Mouse (Mus musculus) stomach, postnatal 0 days (tissue): ENCODE measurements around the gene Mndal. TPM values are rescaled to one million over a fixed set of nuclear protein-coding genes. Genes with fewer than 3 reads are reported as not detected.
"Not testable (repeated sequence)": the region's sequence is repeated elsewhere in the genome, so short reads cannot be mapped to it uniquely, and the experiment has no call there.

Experiments
- ATAC-seq: fragments of 200-750 bp; cut with Nextera tagmentation; 2 replicates; pipeline ENCODE4 v1.8.0; 2017; ENCODE audit not compliant: low FRiP score, low TSS enrichment
- DNase-seq: peaks from one replicate; pipeline ENCODE4 v3.0.0-alpha.2; 2016; ENCODE audit warnings: low spot score
- H3K27ac ChIP-seq: fragments of 300-500 bp; sonication (generic); replicated peaks from 2 replicates; pipeline ENCODE4 v1.5.1; 2014; ENCODE audit warnings: mild to moderate bottlenecking, control low read depth
- H3K27me3 ChIP-seq: fragments of 300-500 bp; sonication (generic); 2 replicates; pipeline ENCODE4 v1.6.1; 2014; ENCODE audit warnings: low read length; ENCODE audit not compliant: control insufficient read depth, insufficient read depth
- H3K36me3 ChIP-seq: fragments of 300-500 bp; sonication (generic); 2 replicates; pipeline ENCODE4 v1.6.1; 2014; ENCODE audit warnings: low read length, mixed read lengths; ENCODE audit not compliant: control insufficient read depth, insufficient read depth
- H3K4me1 ChIP-seq: fragments of 300-500 bp; sonication (generic); replicated peaks from 2 replicates; pipeline ENCODE4 v1.6.1; 2014; ENCODE audit warnings: antibody characterized with exemption; ENCODE audit not compliant: control insufficient read depth, insufficient read depth
- H3K4me2 ChIP-seq: fragments of 300-500 bp; sonication (generic); replicated peaks from 2 replicates; pipeline ENCODE4 v1.6.1; 2014; ENCODE audit warnings: low read depth, mild to moderate bottlenecking, control low read depth, moderate library complexity
- H3K4me3 ChIP-seq: fragments of 300-500 bp; sonication (generic); 2 replicates; pipeline ENCODE4 v1.5.1; 2014; ENCODE audit warnings: low read depth, low read length, control low read depth
- H3K9ac ChIP-seq: fragments of 300-500 bp; sonication (generic); 2 replicates; pipeline ENCODE4 v1.6.1; 2014; ENCODE audit warnings: mild to moderate bottlenecking, low read length, control low read depth, mixed read lengths
- H3K9me3 ChIP-seq: fragments of 300-500 bp; sonication (generic); 2 replicates; pipeline ENCODE4 v1.6.1; 2016; ENCODE audit warnings: low read length; ENCODE audit not compliant: control insufficient read depth
- CTCF ChIP-seq: IDR thresholded peaks from 2 replicates; pipeline ENCODE4 v1.5.1; 2016; ENCODE audit warnings: antibody characterized with exemption, low read depth, mild to moderate bottlenecking, moderate library complexity
- EP300 ChIP-seq: optimal IDR thresholded peaks from 2 replicates; pipeline ENCODE3; 2016; ENCODE audit warnings: antibody characterized with exemption
- WGBS: fragments of 180-500 bp; shearing (Covaris S2); extraction: QIAGEN DNeasy Blood & Tissue Kit; methylation state at CpG from one replicate; pipeline ENCODE4 v1.1.7; 2014; 5-methylcytosine and 5-hydroxymethylcytosine counted together
- polyA plus RNA-seq: library from polyadenylated mRNA; unstranded; fragments of >200 nt; fragmentation: Nextera tagmentation; extraction: Ambion mirVana; gene quantifications from 2 replicates; pipeline ENCODE4 v1.2.1, GENCODE M21; 2015

The Mndal gene
- polyA plus RNA-seq, 1 experiment from 2014 or later: 4.0 TPM

DNA sequence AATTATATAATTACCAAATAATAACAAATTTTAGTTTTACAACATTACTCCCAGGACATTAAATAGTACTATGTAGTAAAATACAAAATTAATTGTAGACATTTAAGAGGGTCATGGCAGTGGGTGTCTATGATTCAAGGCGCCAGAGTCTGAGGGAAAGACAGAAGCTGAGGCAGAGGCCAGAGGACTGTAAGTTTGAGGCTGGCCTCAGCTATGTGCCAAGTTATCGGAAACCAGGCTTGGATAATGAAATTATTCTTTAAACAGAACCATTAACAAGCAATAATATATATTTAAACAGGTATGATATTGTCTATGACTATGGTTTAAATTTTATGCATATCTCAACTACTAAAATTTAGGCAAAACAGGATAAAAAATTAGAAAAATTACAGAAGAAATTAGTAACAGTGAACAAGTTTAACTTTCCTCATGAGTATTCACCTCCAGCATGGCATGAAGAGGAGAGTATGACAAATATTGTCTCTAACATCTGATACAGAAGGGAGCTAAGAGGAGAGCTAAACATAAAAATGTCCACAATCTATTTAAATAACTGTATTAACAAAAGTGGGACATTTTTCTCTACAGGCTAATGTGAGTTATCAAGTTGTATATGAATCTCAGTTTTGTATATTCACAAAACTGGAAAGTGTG lies 30.4 kb downstream of the Mndal start:
- TF ChIP-seq EP300 (no peak), CTCF (no peak)
- no peak overlapping the region for H3K27ac ChIP-seq
- no peak for ATAC-seq
- H3K9me3 ChIP-seq: no peaks in the 10 kb centered on the region
- H3K4me1 ChIP-seq: no peaks in the 10 kb centered on the region
- H3K27me3 ChIP-seq: no peaks in the 10 kb centered on the region
- H3K4me2 ChIP-seq: no peak overlapping the region
- no peak overlapping the region for H3K4me3 ChIP-seq
- 83% methylated on average over 2 of the region's 2 CpGs for WGBS
- no peak for DNase-seq
- H3K9ac ChIP-seq: no peak overlapping the region
- no peaks in the 10 kb centered on the region for H3K36me3 ChIP-seq

DNA sequence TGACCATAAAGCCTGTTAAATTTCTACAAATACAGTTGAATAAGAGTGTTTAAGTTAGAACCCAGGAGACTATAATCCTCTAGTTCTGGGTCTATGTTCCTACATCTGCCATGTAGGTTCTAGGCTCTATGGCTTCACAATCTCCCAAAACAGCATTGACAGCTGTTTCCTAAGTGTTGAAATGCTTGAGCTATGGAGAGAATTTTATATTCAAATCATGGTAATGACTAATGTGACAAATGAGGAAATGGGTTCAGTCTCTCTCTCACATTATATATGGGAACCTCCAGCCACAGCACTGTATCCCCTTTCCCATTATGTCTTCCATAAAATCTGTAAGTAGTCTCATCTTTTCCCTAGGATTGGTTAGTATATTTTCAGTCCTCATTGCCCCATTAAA lies 33.9 kb downstream of the Mndal start:
- not testable (repeated sequence) for H3K36me3 ChIP-seq, H3K27ac ChIP-seq, ATAC-seq, H3K27me3 ChIP-seq, H3K9ac ChIP-seq, H3K4me2 ChIP-seq, H3K9me3 ChIP-seq, DNase-seq, H3K4me1 ChIP-seq, H3K4me3 ChIP-seq

DNA sequence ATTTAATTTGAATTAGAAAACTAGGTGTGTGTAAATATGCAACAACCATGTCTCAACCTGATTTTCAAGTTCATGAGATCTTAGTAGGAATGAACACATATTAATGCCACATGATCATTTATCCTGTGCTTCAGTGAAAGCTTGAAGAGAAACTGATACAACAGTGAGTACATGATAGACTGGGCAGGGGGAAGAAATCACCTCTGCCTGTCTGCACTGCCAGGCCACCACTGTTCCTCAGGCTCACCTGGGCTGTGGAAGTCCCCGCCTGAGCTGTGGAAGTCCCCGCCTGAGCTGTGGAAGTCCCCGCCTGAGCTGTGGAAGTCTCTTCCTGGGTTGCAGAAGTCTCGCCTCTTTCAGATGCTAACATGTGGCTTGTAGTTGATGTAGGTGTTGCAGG lies 36.4 kb downstream of the Mndal start:
- DNase-seq, ATAC-seq, H3K27me3 ChIP-seq, H3K9ac ChIP-seq, H3K36me3 ChIP-seq, H3K4me1 ChIP-seq, H3K9me3 ChIP-seq, H3K4me2 ChIP-seq, H3K27ac ChIP-seq, H3K4me3 ChIP-seq: not testable (repeated sequence)
- 83% methylated on average over 4 of the region's 4 CpGs for WGBS

DNA sequence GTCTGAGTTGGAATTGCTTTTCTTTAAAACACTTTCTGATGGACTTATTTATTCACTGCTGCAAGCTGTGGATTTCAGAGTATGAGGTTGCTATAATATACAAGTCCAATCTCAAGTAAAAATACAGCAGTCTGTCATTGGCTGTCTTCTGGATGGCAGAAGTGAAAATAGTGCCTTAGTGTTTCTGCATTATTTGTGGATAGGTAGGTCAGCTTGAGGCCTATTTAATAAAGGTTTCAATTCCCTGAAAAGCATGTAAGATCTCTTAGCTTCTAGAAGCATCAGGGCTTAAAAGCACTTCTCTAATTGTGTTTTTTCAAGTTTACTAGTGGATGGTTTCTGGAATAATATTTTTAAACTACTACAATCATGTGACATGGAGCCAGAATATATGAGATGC lies 52.5 kb downstream of the Mndal start:
- H3K27me3 ChIP-seq, DNase-seq, H3K36me3 ChIP-seq, H3K9ac ChIP-seq, ATAC-seq, H3K4me1 ChIP-seq, H3K9me3 ChIP-seq, H3K4me3 ChIP-seq, H3K4me2 ChIP-seq, H3K27ac ChIP-seq: not testable (repeated sequence)

DNA sequence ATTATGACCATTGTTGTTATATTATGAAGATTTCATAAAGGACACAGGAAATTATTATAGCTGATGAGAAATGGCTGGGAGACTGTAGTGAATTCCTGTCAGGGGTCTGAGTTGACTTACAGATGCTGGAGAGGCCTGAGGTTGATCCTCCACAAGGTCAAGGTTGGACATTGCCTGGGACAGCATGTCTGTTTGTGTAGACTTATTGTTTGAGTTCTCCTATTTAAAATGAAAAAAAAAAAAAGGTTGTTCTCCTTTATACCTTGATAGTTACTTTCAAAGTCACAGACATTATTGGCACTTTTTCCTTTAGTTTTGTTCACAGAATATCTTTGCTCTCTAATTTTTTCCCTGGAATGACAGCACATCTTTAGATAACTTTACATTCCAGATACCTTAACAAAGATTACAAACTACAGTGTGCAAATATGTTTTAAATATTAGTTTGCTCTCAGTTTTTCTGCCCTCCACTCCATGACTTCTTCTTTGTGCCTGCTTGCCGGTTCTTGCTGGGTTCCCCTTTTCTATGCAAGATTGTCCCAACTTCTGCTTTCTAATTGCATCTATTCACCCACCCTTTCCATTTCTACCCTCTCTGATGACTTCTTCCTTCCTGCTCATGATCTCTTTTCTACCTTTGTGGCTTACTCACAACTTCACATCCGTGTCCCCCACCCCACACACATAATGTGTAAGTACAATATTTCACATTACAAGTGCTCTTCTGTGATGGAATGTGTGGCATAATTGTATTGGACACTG lies 55.1 kb downstream of the Mndal start:
- not testable (repeated sequence) for H3K4me3 ChIP-seq, H3K27ac ChIP-seq, ATAC-seq, H3K9ac ChIP-seq, H3K4me2 ChIP-seq, DNase-seq, H3K4me1 ChIP-seq, H3K36me3 ChIP-seq, H3K9me3 ChIP-seq, H3K27me3 ChIP-seq
- no CpG with 5 or more reads among the region's 2 CpGs for WGBS

DNA sequence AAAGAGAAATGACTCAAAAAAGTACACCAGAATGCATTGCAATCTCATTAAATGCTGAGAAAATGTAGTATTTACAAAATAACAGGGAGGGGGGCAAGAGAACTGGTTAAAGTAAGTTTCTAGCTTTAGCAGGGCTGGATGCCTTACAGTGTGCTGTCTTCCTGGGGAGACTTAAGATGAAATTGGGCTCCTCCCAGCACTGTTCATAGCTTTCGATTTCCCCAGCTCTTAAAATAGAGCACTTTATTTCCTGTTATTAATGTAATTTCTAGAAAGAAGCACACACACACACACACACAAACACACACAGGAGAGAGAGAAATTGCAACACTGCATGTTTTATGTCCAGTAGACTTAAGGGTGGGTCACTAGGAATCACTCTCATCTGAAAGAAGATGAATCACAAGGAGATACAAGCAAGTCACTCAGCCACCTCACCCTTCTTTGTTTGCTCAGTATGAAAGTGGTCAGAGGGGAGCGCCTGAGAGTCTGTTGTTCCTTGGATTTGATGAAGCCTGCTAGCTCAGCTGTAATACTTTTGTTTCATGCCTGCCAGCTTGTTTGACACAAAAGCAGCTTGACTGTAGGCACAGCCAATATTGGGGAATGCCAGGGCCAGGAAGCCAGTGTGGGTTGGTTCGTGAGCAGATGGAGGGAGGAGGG lies 62.2 kb downstream of the Mndal start:
- not testable (repeated sequence) for ATAC-seq, H3K9me3 ChIP-seq, DNase-seq, H3K4me1 ChIP-seq, H3K27me3 ChIP-seq, H3K27ac ChIP-seq, H3K9ac ChIP-seq, H3K36me3 ChIP-seq, H3K4me2 ChIP-seq, H3K4me3 ChIP-seq
- WGBS: 46% methylated on average over 3 of the region's 3 CpGs

DNA sequence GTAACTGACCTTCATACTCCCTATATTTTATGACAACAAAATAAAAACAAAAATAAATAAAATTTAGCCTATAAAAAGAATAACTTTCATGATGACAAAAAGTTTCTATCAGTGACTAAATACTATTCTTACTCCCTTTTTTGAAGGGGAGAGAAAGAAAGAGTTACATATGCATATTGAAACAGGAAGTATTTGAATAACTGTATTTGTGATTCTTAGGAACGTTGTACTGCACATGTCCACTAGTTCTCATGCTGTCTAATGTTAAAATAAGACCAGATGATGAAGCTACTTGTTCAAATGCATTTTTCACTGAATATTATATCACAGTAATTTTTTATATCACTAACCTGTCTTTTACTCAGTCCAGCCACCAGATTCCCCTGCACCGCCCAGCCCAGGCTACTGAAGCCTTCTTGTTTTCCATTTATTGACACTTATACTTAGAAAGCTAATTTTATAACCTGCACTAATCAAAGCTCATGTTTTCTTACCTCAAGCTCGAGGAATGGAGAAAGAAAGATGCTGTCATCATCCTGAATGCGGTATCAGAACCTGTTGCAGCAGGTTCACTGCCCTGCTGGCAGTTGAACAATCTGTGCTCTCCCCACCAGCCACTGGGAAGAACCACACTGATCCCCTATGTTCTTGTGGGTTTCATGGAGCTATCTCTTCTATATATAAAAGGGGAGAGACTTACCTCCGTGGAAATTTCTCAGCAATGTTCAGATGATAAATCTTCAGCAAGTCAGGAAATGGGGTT lies 62.9 kb downstream of the Mndal start:
- not testable (repeated sequence) for H3K4me1 ChIP-seq, DNase-seq, H3K9ac ChIP-seq, H3K9me3 ChIP-seq, H3K36me3 ChIP-seq, H3K4me3 ChIP-seq, H3K4me2 ChIP-seq, H3K27ac ChIP-seq, H3K27me3 ChIP-seq, ATAC-seq
- 63% methylated on average over 5 of the region's 5 CpGs for WGBS

DNA sequence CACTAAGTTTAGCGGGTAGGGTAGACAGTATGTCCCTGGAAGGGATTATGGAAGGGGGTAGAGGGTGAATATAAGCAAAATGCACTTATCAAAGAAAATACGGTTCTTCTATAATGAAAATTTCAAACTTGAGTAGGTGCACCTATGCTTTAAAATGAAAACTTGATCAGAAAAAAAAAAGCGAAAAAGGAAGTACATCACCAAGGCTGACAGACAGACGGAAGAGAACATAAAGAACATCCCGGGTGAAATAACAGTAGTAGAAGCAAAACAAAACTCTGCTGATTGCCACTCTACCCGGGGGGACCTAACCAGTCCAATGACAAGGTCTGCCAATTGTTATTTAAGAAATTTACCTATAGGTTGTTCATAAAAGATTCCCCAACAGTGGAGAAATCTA lies 64.0 kb downstream of the Mndal start:
- not testable (repeated sequence) for ATAC-seq, H3K4me3 ChIP-seq, H3K27me3 ChIP-seq, H3K9me3 ChIP-seq, H3K9ac ChIP-seq, H3K4me1 ChIP-seq, H3K4me2 ChIP-seq, H3K27ac ChIP-seq, DNase-seq, H3K36me3 ChIP-seq
- 86% methylated on average over 6 of the region's 6 CpGs for WGBS
